Mouse (Mus musculus) ES-E14 (cell line): ENCODE measurements around the gene Arhgap31. TPM values are rescaled to one million over a fixed set of nuclear protein-coding genes. Genes with fewer than 3 reads are reported as not detected.

ENCODE experiments used
- DNase-seq: peaks from one replicate; pipeline ENCODE4 v3.0.0-alpha.2; 2013; ENCODE audit warnings: low read depth, low spot score
- H3K27ac ChIP-seq: 2 replicates; pipeline ENCODE4 v1.5.1; 2012; ENCODE audit warnings: low read depth, mild to moderate bottlenecking, low read length, moderate library complexity, mixed read lengths; ENCODE audit not compliant: poor library complexity, insufficient read depth, severe bottlenecking
- H3K36me3 ChIP-seq: 2 replicates; pipeline ENCODE4 v1.6.1; 2012; ENCODE audit warnings: mild to moderate bottlenecking, low read length, moderate library complexity, mixed read lengths; ENCODE audit not compliant: control insufficient read depth, poor library complexity, insufficient read depth, severe bottlenecking
- H3K4me1 ChIP-seq, 2 experiments: fragments of 150-350 bp in 1 of 2; sonication (generic) in 1 of 2; 2 replicates each; pipeline ENCODE4 v1.6.1; 2012; ENCODE audit warnings: low read length in 2 of 2, mild to moderate bottlenecking in 1 of 2, mixed read lengths in 1 of 2; ENCODE audit not compliant: control insufficient read depth in 2 of 2, insufficient read depth in 2 of 2, poor library complexity in 1 of 2
- H3K4me3 ChIP-seq, 2 experiments: fragments of 150-350 bp in 1 of 2; sonication (generic) in 1 of 2; 2 replicates each; pipeline ENCODE4 v1.5.1; 2012; ENCODE audit warnings: low read length in 2 of 2, low read depth in 1 of 2, mild to moderate bottlenecking in 1 of 2, mixed read lengths in 1 of 2; ENCODE audit not compliant: insufficient read depth in 1 of 2, poor library complexity in 1 of 2, severe bottlenecking in 1 of 2
- H3K9ac ChIP-seq: 2 replicates; pipeline ENCODE4 v1.6.1; 2012; ENCODE audit warnings: low read depth, mild to moderate bottlenecking, low read length, mixed read lengths; ENCODE audit not compliant: poor library complexity, insufficient read depth, severe bottlenecking
- H3K9me3 ChIP-seq: fragments of 150-350 bp; sonication (generic); 2 replicates; pipeline ENCODE4 v1.6.1; 2012; ENCODE audit warnings: low read depth, mild to moderate bottlenecking, low read length; ENCODE audit not compliant: control insufficient read depth, insufficient read depth
- CHD2 ChIP-seq: IDR thresholded peaks from 2 replicates; pipeline ENCODE4 v1.6.1; 2014; ENCODE audit warnings: mild to moderate bottlenecking, low read depth, low read length, inconsistent platforms
- HCFC1 ChIP-seq: IDR thresholded peaks from 2 replicates; pipeline ENCODE4 v1.6.1; 2012; ENCODE audit warnings: low read length, inconsistent platforms, borderline replicate concordance; ENCODE audit not compliant: insufficient read depth
- MAFK ChIP-seq: IDR thresholded peaks from 2 replicates; pipeline ENCODE4 v1.6.1; 2014; ENCODE audit warnings: mild to moderate bottlenecking, low read depth, low read length, inconsistent platforms; ENCODE audit not compliant: insufficient read depth
- ZC3H11A ChIP-seq: IDR thresholded peaks from 2 replicates; pipeline ENCODE4 v1.6.1; 2012; ENCODE audit warnings: low read depth, mild to moderate bottlenecking, inconsistent platforms, low read length, borderline replicate concordance
- ZNF384 ChIP-seq: IDR thresholded peaks from 2 replicates; pipeline ENCODE4 v1.6.1; 2012; ENCODE audit warnings: low read depth, low read length, inconsistent platforms
- in situ Hi-C, 2 experiments: fragments of 600-800 bp; cut with MboI; formaldehyde crosslinking; loops; one replicate each; pipeline ENCODE4 v1.15.1; 2025; ENCODE audit warnings: low sequenced_read_pairs in 2 of 2, inconsistent platforms in 1 of 2; ENCODE audit not compliant: unreplicated experiment in 2 of 2
- total RNA-seq: library from RNA; depleted of rRNA; stranded (reverse); fragments of 300-350 nt; gene quantifications from 2 replicates; pipeline ENCODE4 v1.2.3, GENCODE M21; 2012

Gene Arhgap31
- total RNA-seq, 1 experiment: 1.0 TPM

GRCm38 (mm10) chr16:38668871-38669675, 44.0 kb downstream of the Arhgap31 start:
- Histone ChIP-seq H3K4me1 (no peaks in the 10 kb centered on the region), H3K9me3 (no peaks in the 10 kb centered on the region), H3K4me3 (no peak overlapping the region), H3K9ac (no peak overlapping the region), H3K27ac (no peak overlapping the region), H3K36me3 (no peaks in the 10 kb centered on the region)
- TF ChIP-seq HCFC1: no peak
- no peak for TF ChIP-seq MAFK
- TF ChIP-seq ZNF384: no peak
- in situ Hi-C loops: no loop called here
- DNase-seq: no peak

- no peak overlapping the region for H3K4me3 ChIP-seq
- H3K9me3 ChIP-seq: no peaks in the 10 kb centered on the region
- H3K4me1 ChIP-seq: no peaks in the 10 kb centered on the region
- in situ Hi-C loops: no loop called here
- no peak overlapping the region for H3K9ac ChIP-seq
- TF ChIP-seq ZC3H11A (no peak), CHD2 (no peak), MAFK (no peak), ZNF384 (no peak), HCFC1 (no peak)
- no peak overlapping the region for H3K27ac ChIP-seq
- DNase-seq: no peak
- no peaks in the 10 kb centered on the region for H3K36me3 ChIP-seq
Measured at GRCm38 (mm10) chr16:38666523-38666922, 46.6 kb downstream of the Arhgap31 start.

- H3K4me1 ChIP-seq: no peaks in the 10 kb centered on the region
- H3K9me3 ChIP-seq: no peaks in the 10 kb centered on the region
- in situ Hi-C loops: no loop called here
- no peak overlapping the region for H3K9ac ChIP-seq
- no peaks in the 10 kb centered on the region for H3K36me3 ChIP-seq
- H3K27ac ChIP-seq: no peak overlapping the region
- DNase-seq: no peak
- H3K4me3 ChIP-seq: no peak overlapping the region
- TF ChIP-seq CHD2 (no peak), HCFC1 (no peak), ZC3H11A (no peak), ZNF384 (no peak), MAFK (no peak)
Measured at GRCm38 (mm10) chr16:38666016-38666415, 47.1 kb downstream of the Arhgap31 start.

- Histone ChIP-seq H3K36me3 (no peaks in the 10 kb centered on the region), H3K4me1 (no peaks in the 10 kb centered on the region), H3K4me3 (no peak overlapping the region), H3K9me3 (no peaks in the 10 kb centered on the region), H3K9ac (no peak overlapping the region), H3K27ac (no peak overlapping the region)
- no peak for DNase-seq
- in situ Hi-C loops: no loop called here
- TF ChIP-seq ZNF384 (no peak), HCFC1 (no peak), MAFK (no peak), ZC3H11A (no peak), CHD2 (no peak)
Measured at GRCm38 (mm10) chr16:38662575-38662974, 50.5 kb downstream of the Arhgap31 start.

- no peak for DNase-seq
- no peak overlapping the region for H3K4me3 ChIP-seq
- no peak overlapping the region for H3K9ac ChIP-seq
- H3K9me3 ChIP-seq: no peaks in the 10 kb centered on the region
- in situ Hi-C loops: no loop called here
- H3K36me3 ChIP-seq: no peaks in the 10 kb centered on the region
- TF ChIP-seq HCFC1 (no peak), MAFK (no peak), ZC3H11A (no peak), CHD2 (no peak), ZNF384 (no peak)
- H3K4me1 ChIP-seq: peaks cover 0 to 3% of the 10 kb centered on the region in 2 experiments; a peak in 1 of 4 replicates
- H3K27ac ChIP-seq: no peak overlapping the region
Measured at GRCm38 (mm10) chr16:38654308-38654707, 58.8 kb downstream of the Arhgap31 start.
